Mouse (Mus musculus) bone marrow, adult 2 months (tissue): Measurements from ENCODE around the gene Tmem53.

Experiments
- CTCF ChIP-seq: fragments of 200-500 bp; IDR thresholded peaks from 2 replicates; pipeline ENCODE4 v1.5.1; 2011; ENCODE audit warnings: low read length, control low read depth; ENCODE audit not compliant: control insufficient read depth, insufficient read depth
- POLR2A ChIP-seq: fragments of 200-500 bp; IDR thresholded peaks from 2 replicates; pipeline ENCODE4 v1.6.1; 2011; ENCODE audit warnings: low read depth, mild to moderate bottlenecking, control low read depth, low read length, borderline replicate concordance; ENCODE audit not compliant: control insufficient read depth

- 0 out of 2 replicates have a peak, but pooled peaks have one; percentile 1 for TF ChIP-seq CTCF
- TF ChIP-seq POLR2A: no peak
These were observed 49.4 kb upstream of the Tmem53 start for GRCm38 (mm10) chr4:117202046-117202991.
